Mouse (Mus musculus) cerebellum, adult 2 months (tissue): ENCODE data around the gene Asic1. TPM values are rescaled to one million over a fixed set of nuclear protein-coding genes. Genes with fewer than 3 reads are reported as not detected.

ENCODE experiments used
- DNase-seq, 2 experiments: peaks; one replicate each; pipeline ENCODE4 v3.0.0; 2021
- H3K27ac ChIP-seq: fragments of 200-500 bp; 2 replicates; pipeline ENCODE4 v1.5.1; 2012; ENCODE audit warnings: low read length, control low read depth, inconsistent platforms; ENCODE audit not compliant: insufficient read depth
- H3K27me3 ChIP-seq: fragments of 200-500 bp; 2 replicates; pipeline ENCODE4 v1.6.1; 2012; ENCODE audit warnings: inconsistent platforms, mild to moderate bottlenecking, low read length, moderate library complexity; ENCODE audit not compliant: control insufficient read depth, insufficient read depth
- H3K4me1 ChIP-seq: fragments of 200-500 bp; 2 replicates; pipeline ENCODE4 v1.6.1; 2011; ENCODE audit warnings: low read length; ENCODE audit not compliant: control insufficient read depth, insufficient read depth
- H3K4me3 ChIP-seq: fragments of 200-500 bp; replicated peaks from 2 replicates; pipeline ENCODE3; 2011; ENCODE audit warnings: mild to moderate bottlenecking, low read depth, low read length, control low read depth; ENCODE audit not compliant: insufficient read depth
- CTCF ChIP-seq: fragments of 200-500 bp; IDR thresholded peaks from 2 replicates; pipeline ENCODE4 v1.5.1; 2011; ENCODE audit warnings: low read depth, mild to moderate bottlenecking, control low read depth, low read length, moderate library complexity, borderline replicate concordance; ENCODE audit not compliant: insufficient read depth
- POLR2A ChIP-seq: fragments of 200-500 bp; IDR thresholded peaks from 2 replicates; pipeline ENCODE4 v1.6.1; 2011; ENCODE audit warnings: low read length, control low read depth, borderline replicate concordance; ENCODE audit not compliant: insufficient read depth
- WGBS: fragments of 180-500 bp; shearing (Covaris S2); methylation state at CpG from one replicate; pipeline ENCODE4 v1.1.7; 2018; 5-methylcytosine and 5-hydroxymethylcytosine counted together
- polyA plus RNA-seq: library from polyadenylated mRNA; depleted of rRNA; stranded (reverse); fragments of >200 nt; gene quantifications from 2 replicates; pipeline ENCODE4 v1.2.3, GENCODE M21; 2012; rRNA removed

Asic1 gene
- polyA plus RNA-seq, 1 experiment: 102 TPM

- no peak for DNase-seq
- peaks cover 22% of the 10 kb centered on the region for H3K4me1 ChIP-seq
- H3K27ac ChIP-seq: no peak overlapping the region
- no peaks in the 10 kb centered on the region for H3K27me3 ChIP-seq
- 78% methylated on average over 12 of the region's 12 CpGs for WGBS
- H3K4me3 ChIP-seq: no peak overlapping the region
- TF ChIP-seq POLR2A (no peak), CTCF (no peak)
Observed at GRCm38 (mm10) chr15:99727525-99727924, 57.4 kb downstream of the Asic1 start.

GRCm38 (mm10) chr15:99728211-99728610 is 58.0 kb downstream of the Asic1 start:
- no peak overlapping the region for H3K27ac ChIP-seq
- 82% methylated on average over 5 of the region's 5 CpGs for WGBS
- no peak for TF ChIP-seq CTCF
- no peak for TF ChIP-seq POLR2A

GRCm38 (mm10) chr15:99729056-99729783 is 59.1 kb downstream of the Asic1 start:
- no peak overlapping the region for H3K4me3 ChIP-seq
- no peaks in the 10 kb centered on the region for H3K27me3 ChIP-seq
- no peak for DNase-seq
- 94% methylated on average over 4 of the region's 4 CpGs for WGBS
- H3K4me1 ChIP-seq: peaks cover 8% of the 10 kb centered on the region
- TF ChIP-seq POLR2A: no peak
- TF ChIP-seq CTCF: no peak
- H3K27ac ChIP-seq: no peak overlapping the region

More at GRCm38 (mm10) chr15:99728211-99728610, 58.0 kb downstream of the Asic1 start:
- Histone ChIP-seq H3K4me3 (no peak overlapping the region), H3K4me1 (peaks cover 18% of the 10 kb centered on the region), H3K27me3 (no peaks in the 10 kb centered on the region)
- DNase-seq: no peak

- H3K4me1 ChIP-seq: peaks cover 2% of the 10 kb centered on the region; the same call in 1 of the 2 replicates
- 93% methylated on average over 2 of the region's 2 CpGs for WGBS
- H3K4me3 ChIP-seq: no peak overlapping the region
- no peak for DNase-seq
- H3K27ac ChIP-seq: no peak overlapping the region
- no peaks in the 10 kb centered on the region for H3K27me3 ChIP-seq
- no peak for TF ChIP-seq CTCF
- TF ChIP-seq POLR2A: no peak
Observed at GRCm38 (mm10) chr15:99731167-99731566, 61.0 kb downstream of the Asic1 start.

GRCm38 (mm10) chr15:99731678-99732077 is 61.5 kb downstream of the Asic1 start:
- H3K4me1 ChIP-seq: peaks cover 2% of the 10 kb centered on the region; the same call in 1 of the 2 replicates
- no peaks in the 10 kb centered on the region for H3K27me3 ChIP-seq
- no peak overlapping the region for H3K4me3 ChIP-seq
- H3K27ac ChIP-seq: no peak overlapping the region
- TF ChIP-seq POLR2A: no peak
- TF ChIP-seq CTCF: no peak
- WGBS: 81% methylated on average over 3 of the region's 3 CpGs
- DNase-seq: no peak

- WGBS: 94% methylated on average over 5 of the region's 5 CpGs
Observed at GRCm38 (mm10) chr15:99733186-99733585, 63.0 kb downstream of the Asic1 start.

GRCm38 (mm10) chr15:99735631-99736030 is 65.5 kb downstream of the Asic1 start:
- peaks cover 4% of the 10 kb centered on the region for H3K4me1 ChIP-seq
- no peaks in the 10 kb centered on the region for H3K27me3 ChIP-seq
- 80% methylated on average over 2 of the region's 2 CpGs for WGBS
- peak; percentile 97 to 100 for DNase-seq
- TF ChIP-seq POLR2A (no peak), CTCF (no peak)
- H3K4me3 ChIP-seq: no peak overlapping the region
- no peak overlapping the region for H3K27ac ChIP-seq

More at GRCm38 (mm10) chr15:99733186-99733585, 63.0 kb downstream of the Asic1 start:
- Histone ChIP-seq H3K27ac (no peak overlapping the region), H3K27me3 (no peaks in the 10 kb centered on the region), H3K4me1 (peaks cover 5% of the 10 kb centered on the region; the same call in 1 of the 2 replicates), H3K4me3 (no peak overlapping the region)
- no peak for DNase-seq
- no peak for TF ChIP-seq POLR2A

- H3K4me1 ChIP-seq: peaks cover 4% of the 10 kb centered on the region
- no peak for TF ChIP-seq POLR2A
- TF ChIP-seq CTCF: peak; percentile 28; the same call in 1 of the 2 replicates
- 44% methylated on average over 11 of the region's 11 CpGs for WGBS
- H3K27me3 ChIP-seq: no peaks in the 10 kb centered on the region
- H3K4me3 ChIP-seq: no peak overlapping the region
- no peak for DNase-seq
- H3K27ac ChIP-seq: no peak overlapping the region
Observed at GRCm38 (mm10) chr15:99736675-99737074, 66.5 kb downstream of the Asic1 start.

- no peak overlapping the region for H3K4me3 ChIP-seq
- no peak overlapping the region for H3K27ac ChIP-seq
- peaks cover 4% of the 10 kb centered on the region for H3K4me1 ChIP-seq
- DNase-seq: peak; percentile 52 to 73
- H3K27me3 ChIP-seq: no peaks in the 10 kb centered on the region
- TF ChIP-seq CTCF (no peak), POLR2A (no peak)
- WGBS: 16% methylated on average over 4 of the region's 4 CpGs
Observed at GRCm38 (mm10) chr15:99740229-99740628, 70.1 kb downstream of the Asic1 start.

Other genes starting within 250 kb of the Asic1 start
- 12.3 TPM in 2 replicates for gene Nckap5l, start 212.6 kb upstream of the Asic1 start, polyA plus RNA-seq
- 11.6 and 12.4 TPM in 2 replicates for gene Bcdin3d, start 195.6 kb upstream of the Asic1 start, polyA plus RNA-seq
- 241 and 263 TPM in 2 replicates for gene Faim2, start 142.2 kb upstream of the Asic1 start, polyA plus RNA-seq
- 0.23 and 0.43 TPM in 2 replicates for gene Aqp2, start 91.3 kb upstream of the Asic1 start, polyA plus RNA-seq
- gene Aqp5, start 79.6 kb upstream of the Asic1 start, polyA plus RNA-seq: 0.36 and 0.56 TPM in 2 replicates
- 29.0 and 38.4 TPM in 2 replicates for gene Aqp6, start 69.0 kb upstream of the Asic1 start, polyA plus RNA-seq
- gene Racgap1, start 18.7 kb upstream of the Asic1 start, polyA plus RNA-seq: 15.5 and 15.6 TPM in 2 replicates
- 82.3 and 87.1 TPM in 2 replicates for gene Smarcd1, start 31.8 kb downstream of the Asic1 start, polyA plus RNA-seq
- gene Gm17349, start 35.1 kb downstream of the Asic1 start, polyA plus RNA-seq: not detected in 2 replicates
- gene Gpd1, start 47.1 kb downstream of the Asic1 start, polyA plus RNA-seq: 130 and 143 TPM in 2 replicates
- 351 and 364 TPM in 2 replicates for gene Cox14, start 55.2 kb downstream of the Asic1 start, polyA plus RNA-seq
- 40.2 and 45.5 TPM in 2 replicates for gene Cers5, start 102.5 kb downstream of the Asic1 start, polyA plus RNA-seq
- 12.3 and 13.5 TPM in 2 replicates for gene Lima1, start 205.1 kb downstream of the Asic1 start, polyA plus RNA-seq